Mouse (Mus musculus): ENCODE measurements around the gene Tnfsfm13. TPM values are rescaled to one million over a fixed set of nuclear protein-coding genes. Genes with fewer than 3 reads are reported as not detected.

The Tnfsfm13 gene
- polyA plus RNA-seq, 2 experiments, result 0.70 to 0.80 TPM

DNA sequence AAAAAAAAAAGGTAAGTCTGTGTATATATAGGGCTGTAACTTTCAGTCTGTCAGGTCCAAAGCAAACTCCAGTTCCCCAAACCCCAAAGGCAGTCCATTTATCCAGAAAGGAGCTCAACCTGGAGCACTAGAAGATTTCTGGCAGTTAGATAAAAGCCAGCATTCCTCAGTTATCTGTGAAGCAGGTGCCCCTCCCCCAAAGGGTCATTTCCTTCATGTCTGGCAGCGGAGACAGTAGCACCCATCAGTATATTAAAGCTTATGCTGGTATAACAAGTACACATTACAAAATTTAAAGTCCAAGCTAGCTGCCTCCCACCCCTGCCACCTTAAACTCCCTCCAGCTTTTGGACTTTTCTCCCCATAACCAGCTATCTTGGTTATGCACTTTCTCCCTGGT is 3.7 kb upstream of the Tnfsfm13 start:
- H3K27ac ChIP-seq, result no peak overlapping the region
- H3K4me3 ChIP-seq (ENCODE audit: insufficient read depth in 1 of 2, low read depth in 2 of 2, low read length in 2 of 2), result no peak overlapping the region
- H3K27me3 ChIP-seq (ENCODE audit: control insufficient read depth, insufficient read depth, low read length), result no peaks in the 10 kb centered on the region
- DNase-seq (ENCODE audit: low read depth in 3 of 3, low spot score in 3 of 3) (no peak), ATAC-seq (ENCODE audit: insufficient read depth) (no peak)
- H3K36me3 ChIP-seq (replicated peaks; ENCODE audit: control insufficient read depth, insufficient read depth, low read depth), result no peaks in the 10 kb centered on the region
- no peaks in the 10 kb centered on the region for H3K9me3 ChIP-seq (ENCODE audit: control insufficient read depth, low read length)
- H3K9ac ChIP-seq (replicated peaks), result no peak overlapping the region
- WGBS (ENCODE audit: insufficient replicate concordance), result 25% methylated on average over 1 of the region's 1 CpGs
- no peak overlapping the region for H3K4me2 ChIP-seq (ENCODE audit: low read depth)
- no peak for TF ChIP-seq EP300 (IDR thresholded peaks at IDR 0.05; ENCODE audit: low read depth)
- TF ChIP-seq CTCF (IDR thresholded peaks at IDR 0.05; ENCODE audit: low read depth), result no peak
- H3K4me1 ChIP-seq (replicated peaks; ENCODE audit: control insufficient read depth in 2 of 2, insufficient read depth in 2 of 2, low read length in 1 of 2), result peaks cover 0 to 8% of the 10 kb centered on the region in 2 experiments; a peak in 2 of 4 replicates

DNA sequence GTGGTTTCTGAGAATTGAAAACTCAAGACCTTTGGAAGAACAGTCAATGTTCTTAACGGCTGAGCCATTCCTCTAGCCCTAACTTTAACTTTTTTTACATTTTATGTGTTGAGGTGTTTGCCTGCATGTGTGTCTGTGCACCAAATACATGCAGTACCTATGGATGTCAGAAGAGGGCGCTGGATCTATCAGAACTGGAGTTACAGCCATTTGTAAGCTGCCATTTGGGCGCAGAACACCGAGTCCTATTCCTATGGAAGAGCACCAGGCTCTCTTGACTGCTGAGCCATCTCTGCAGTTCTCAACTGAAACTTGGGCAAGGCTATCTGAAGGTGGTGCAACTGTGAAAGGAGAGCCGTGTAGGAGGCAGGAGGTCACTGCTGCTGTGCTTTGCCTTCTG is 2.7 kb upstream of the Tnfsfm13 start:
- ATAC-seq (ENCODE audit: insufficient read depth), result no peak
- H3K27me3 ChIP-seq (ENCODE audit: control insufficient read depth, insufficient read depth, low read length), result no peaks in the 10 kb centered on the region
- H3K27ac ChIP-seq, result no peak overlapping the region
- H3K36me3 ChIP-seq (replicated peaks; ENCODE audit: control insufficient read depth, insufficient read depth, low read depth), result no peaks in the 10 kb centered on the region
- H3K4me2 ChIP-seq (ENCODE audit: low read depth), result no peak overlapping the region
- peaks cover 0 to 8% of the 10 kb centered on the region in 2 experiments; a peak in 2 of 4 replicates for H3K4me1 ChIP-seq (replicated peaks; ENCODE audit: control insufficient read depth in 2 of 2, insufficient read depth in 2 of 2, low read length in 1 of 2)
- H3K9me3 ChIP-seq (ENCODE audit: control insufficient read depth, low read length), result no peaks in the 10 kb centered on the region
- TF ChIP-seq EP300 (IDR thresholded peaks at IDR 0.05; ENCODE audit: low read depth), result no peak; the same call in 1 of the 2 replicates
- TF ChIP-seq CTCF (IDR thresholded peaks at IDR 0.05; ENCODE audit: low read depth), result peak; percentile 51
- DNase-seq (ENCODE audit: low read depth in 3 of 3, low spot score in 3 of 3), result no peak
- WGBS (ENCODE audit: insufficient replicate concordance), result 65% methylated on average over 5 of the region's 5 CpGs
- H3K4me3 ChIP-seq (ENCODE audit: insufficient read depth in 1 of 2, low read depth in 2 of 2, low read length in 2 of 2), result no peak overlapping the region
- no peak overlapping the region for H3K9ac ChIP-seq (replicated peaks)

DNA sequence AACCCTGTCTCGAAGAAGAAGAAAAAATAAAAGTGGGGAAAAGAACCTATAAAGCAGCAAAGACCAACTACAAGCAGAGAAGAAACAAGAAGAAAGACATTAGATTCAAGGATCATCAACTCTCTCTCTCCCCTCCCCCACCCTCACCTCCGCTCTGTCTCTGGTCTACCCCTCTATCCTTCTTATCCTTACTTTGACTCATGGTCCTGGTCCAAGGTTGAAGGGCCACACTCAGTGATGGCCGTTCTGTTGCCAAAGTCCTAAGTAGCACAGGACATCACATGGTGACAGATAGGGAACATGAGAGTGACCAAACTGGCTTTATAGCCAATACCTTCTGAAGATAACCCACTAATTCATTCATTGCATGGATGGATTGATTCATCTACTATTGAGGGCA is 1.5 kb upstream of the Tnfsfm13 start:
- H3K27ac ChIP-seq, result no peak overlapping the region
- no peaks in the 10 kb centered on the region for H3K36me3 ChIP-seq (replicated peaks; ENCODE audit: control insufficient read depth, insufficient read depth, low read depth)
- ATAC-seq (ENCODE audit: insufficient read depth) (no peak), DNase-seq (ENCODE audit: low read depth in 3 of 3, low spot score in 3 of 3) (no peak)
- H3K27me3 ChIP-seq (ENCODE audit: control insufficient read depth, insufficient read depth, low read length), result no peaks in the 10 kb centered on the region
- no peak overlapping the region for H3K4me2 ChIP-seq (ENCODE audit: low read depth)
- no peak overlapping the region for H3K9ac ChIP-seq (replicated peaks)
- no peaks in the 10 kb centered on the region for H3K9me3 ChIP-seq (ENCODE audit: control insufficient read depth, low read length)
- WGBS (ENCODE audit: insufficient replicate concordance), result 65% methylated on average over 3 of the region's 3 CpGs
- TF ChIP-seq CTCF (IDR thresholded peaks at IDR 0.05; ENCODE audit: low read depth) (no peak), EP300 (IDR thresholded peaks at IDR 0.05; ENCODE audit: low read depth) (no peak)
- no peak overlapping the region for H3K4me3 ChIP-seq (ENCODE audit: insufficient read depth in 1 of 2, low read depth in 2 of 2, low read length in 2 of 2)
- H3K4me1 ChIP-seq (replicated peaks; ENCODE audit: control insufficient read depth in 2 of 2, insufficient read depth in 2 of 2, low read length in 1 of 2), result peaks cover 0 to 11% of the 10 kb centered on the region in 2 experiments; a peak in 2 of 4 replicates

DNA sequence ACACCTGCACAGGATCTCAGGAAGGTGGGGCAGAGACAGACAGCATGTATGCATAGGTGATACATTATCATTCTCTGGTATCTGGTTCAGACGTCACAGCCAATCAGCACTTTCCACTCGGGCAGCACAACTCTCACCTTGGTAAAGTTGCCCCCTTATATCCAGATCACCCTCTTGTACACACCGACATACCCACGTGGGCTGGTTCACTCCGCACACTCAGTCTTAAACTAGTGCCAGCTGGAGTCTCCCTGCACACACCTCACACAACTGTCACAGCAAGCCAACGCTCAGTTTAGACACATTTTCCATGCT is 895 bp downstream of the Tnfsfm13 start:
- TF ChIP-seq EP300 (IDR thresholded peaks at IDR 0.05; ENCODE audit: low read depth), result no peak
- no peak for TF ChIP-seq CTCF (IDR thresholded peaks at IDR 0.05; ENCODE audit: low read depth)
- no peaks in the 10 kb centered on the region for H3K27me3 ChIP-seq (ENCODE audit: control insufficient read depth, insufficient read depth, low read length)
- H3K4me2 ChIP-seq (ENCODE audit: low read depth), result peak overlapping the region; percentile 60
- H3K4me1 ChIP-seq (replicated peaks; ENCODE audit: control insufficient read depth in 2 of 2, insufficient read depth in 2 of 2, low read length in 1 of 2), result peaks cover 0 to 14% of the 10 kb centered on the region in 2 experiments; a peak in 2 of 4 replicates
- H3K4me3 ChIP-seq (ENCODE audit: insufficient read depth in 1 of 2, low read depth in 2 of 2, low read length in 2 of 2), result peak overlapping the region; percentile 22 to 52
- H3K9me3 ChIP-seq (ENCODE audit: control insufficient read depth, low read length), result no peaks in the 10 kb centered on the region
- H3K9ac ChIP-seq (replicated peaks), result no peak overlapping the region
- no peaks in the 10 kb centered on the region for H3K36me3 ChIP-seq (replicated peaks; ENCODE audit: control insufficient read depth, insufficient read depth, low read depth)
- ATAC-seq (ENCODE audit: insufficient read depth) (no peak), DNase-seq (ENCODE audit: low read depth in 3 of 3, low spot score in 3 of 3) (no peak)
- 47% methylated on average over 6 of the region's 6 CpGs for WGBS (ENCODE audit: insufficient replicate concordance)
- no peak overlapping the region for H3K27ac ChIP-seq

DNA sequence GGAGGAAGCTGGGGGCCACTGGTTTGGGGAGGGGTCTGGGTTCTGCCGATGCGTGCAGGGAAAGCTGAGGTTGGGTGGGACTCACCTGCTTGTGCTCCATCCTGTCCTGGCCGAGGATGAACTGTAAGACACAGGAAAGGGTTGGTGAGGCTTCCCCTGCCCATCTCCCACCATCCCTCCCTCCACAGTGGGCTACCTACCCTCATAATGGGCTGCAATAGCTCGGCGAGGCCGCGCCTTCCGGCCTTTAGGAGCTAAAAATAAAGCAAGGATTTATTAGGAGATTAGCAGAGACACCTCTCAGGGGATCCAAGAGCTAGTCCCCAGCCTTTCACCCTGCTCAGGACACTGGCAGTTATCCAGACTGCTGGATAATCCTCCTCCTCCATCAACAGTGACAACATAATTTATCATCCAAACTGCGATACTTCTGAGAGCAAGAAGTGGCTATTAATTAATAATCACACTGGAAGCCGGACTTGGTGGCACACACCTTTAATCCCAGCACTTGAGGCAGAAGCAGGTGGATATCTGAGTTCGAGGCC is 2.4 kb downstream of the Tnfsfm13 start:
- Histone ChIP-seq H3K27me3 (ENCODE audit: control insufficient read depth, insufficient read depth, low read length) (no peaks in the 10 kb centered on the region), H3K4me3 (ENCODE audit: insufficient read depth in 1 of 2, low read depth in 2 of 2, low read length in 2 of 2) (no peak overlapping the region), H3K4me2 (ENCODE audit: low read depth) (no peak overlapping the region), H3K4me1 (replicated peaks; ENCODE audit: control insufficient read depth in 2 of 2, insufficient read depth in 2 of 2, low read length in 1 of 2) (peaks cover 0 to 9% of the 10 kb centered on the region in 2 experiments; a peak in 2 of 4 replicates), H3K9ac (replicated peaks) (no peak overlapping the region), H3K36me3 (replicated peaks; ENCODE audit: control insufficient read depth, insufficient read depth, low read depth) (no peaks in the 10 kb centered on the region), H3K27ac (no peak overlapping the region), H3K9me3 (ENCODE audit: control insufficient read depth, low read length) (no peaks in the 10 kb centered on the region)
- ATAC-seq (ENCODE audit: insufficient read depth), result no peak
- TF ChIP-seq CTCF (IDR thresholded peaks at IDR 0.05; ENCODE audit: low read depth), result no peak
- DNase-seq (ENCODE audit: low read depth in 3 of 3, low spot score in 3 of 3), result no peak
- WGBS (ENCODE audit: insufficient replicate concordance), result 49% methylated on average over 11 of the region's 11 CpGs

Measured in liver, embryonic 14.5 days (tissue).